Mouse (Mus musculus) thymus, postnatal 0 days (tissue): Measurements from ENCODE around the gene Olfr462. TPM values are rescaled to one million over a fixed set of nuclear protein-coding genes. Genes with fewer than 3 reads are reported as not detected.

Source experiments
- DNase-seq: peaks from one replicate; pipeline ENCODE4 v3.0.0-alpha.2; 2015; ENCODE audit warnings: low spot score
- polyA plus RNA-seq: library from polyadenylated mRNA; unstranded; fragments of >200 nt; fragmentation: Nextera tagmentation; extraction: Ambion mirVana; gene quantifications from 2 replicates; pipeline ENCODE4 v1.2.1, GENCODE M21; 2015

Gene Olfr462
- polyA plus RNA-seq, 1 experiment from 2014 or later = not detected

DNA sequence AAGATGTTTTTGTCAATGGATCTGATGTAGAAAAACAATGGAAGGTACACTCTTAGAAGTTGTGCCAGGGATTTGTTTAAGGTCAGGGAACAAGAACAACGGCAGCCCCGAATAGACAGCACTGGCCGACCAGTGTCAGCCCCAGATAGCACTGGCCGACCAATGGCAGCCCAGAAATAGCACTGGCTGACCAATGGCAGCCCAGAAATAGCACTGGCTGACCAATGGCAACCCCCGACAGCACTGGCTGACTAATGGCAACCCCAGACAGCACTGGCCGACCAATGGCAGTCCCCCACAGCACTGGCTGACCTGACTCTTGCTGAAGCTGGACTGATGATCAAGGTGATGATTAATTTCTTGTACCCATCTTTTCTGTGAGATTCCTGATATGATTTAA lies 44.2 kb downstream of the Olfr462 start:
- no peak for DNase-seq

DNA sequence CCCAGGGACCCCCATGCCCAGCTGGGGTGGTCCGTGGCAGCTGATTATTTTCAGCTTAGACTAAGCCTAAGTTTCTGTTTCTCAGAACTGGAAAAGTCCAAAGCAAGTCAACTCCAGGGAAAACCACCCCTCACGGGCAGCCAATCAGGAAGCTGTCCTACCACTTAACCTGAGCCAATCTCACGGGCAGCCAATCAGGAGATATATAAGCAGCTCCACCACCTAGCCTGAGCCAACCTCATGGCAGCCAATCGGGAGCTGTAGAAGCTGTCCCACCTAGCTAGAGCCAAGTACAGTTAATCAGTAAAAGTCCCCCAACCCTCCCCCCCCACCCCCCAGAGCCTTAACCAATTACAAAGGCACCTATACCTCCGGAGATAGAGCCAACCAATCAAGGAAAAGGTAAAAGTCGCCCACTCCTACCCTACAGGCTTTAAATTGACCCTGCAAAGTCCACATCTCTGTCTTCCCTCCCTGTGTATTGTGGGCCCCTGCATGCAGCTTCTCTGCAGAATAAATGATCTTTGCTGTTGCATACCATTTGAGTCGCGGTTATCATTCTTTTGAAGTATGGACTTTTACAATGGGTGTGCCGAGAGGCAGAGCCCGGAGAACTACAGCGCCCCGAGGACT lies 45.0 kb downstream of the Olfr462 start:
- no peak for DNase-seq

DNA sequence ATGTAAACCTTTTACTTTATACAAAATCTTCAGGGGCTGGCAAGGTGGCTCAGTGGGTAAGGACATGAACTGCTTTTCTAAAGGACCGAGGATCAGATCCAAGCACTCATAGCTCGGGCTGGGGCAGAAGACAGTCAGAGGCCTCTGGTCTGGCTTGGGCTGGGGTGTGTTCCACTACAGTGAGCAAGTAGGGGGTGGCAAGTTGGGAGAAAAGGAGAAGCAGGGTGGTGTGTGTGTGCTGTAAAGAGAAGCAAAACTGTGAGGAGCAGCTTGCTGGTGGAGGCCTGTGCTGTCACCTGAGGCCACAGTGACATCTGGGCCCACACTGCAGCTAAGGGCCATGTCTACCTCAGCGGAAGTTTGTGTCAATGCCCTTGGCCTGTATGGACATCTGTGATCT lies 50.6 kb downstream of the Olfr462 start:
- no peak for DNase-seq

DNA sequence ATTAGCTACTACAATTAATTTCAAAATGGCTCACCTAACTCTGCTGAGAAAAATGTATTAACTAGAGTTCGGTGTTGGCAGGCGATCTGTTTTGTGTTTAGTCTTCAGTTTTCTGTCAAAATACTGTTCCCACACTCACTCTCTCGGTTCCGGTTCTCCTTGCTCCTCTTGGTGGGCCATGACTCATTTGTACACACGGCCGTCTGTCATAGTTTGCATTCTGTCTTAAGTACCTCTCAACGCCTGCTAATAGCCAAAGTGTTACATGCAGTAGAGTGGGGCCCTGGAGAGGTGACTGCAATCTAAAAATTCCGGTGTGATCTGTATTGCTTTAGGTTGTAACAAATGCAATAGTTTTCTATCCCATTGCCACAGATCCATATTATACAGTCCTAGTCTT lies 51.4 kb downstream of the Olfr462 start:
- no peak for DNase-seq

Other genes starting within 250 kb of the Olfr462 start
- 5.2 and 6.8 TPM in 2 replicates for gene Rnf43, start 229.5 kb downstream of the Olfr462 start, polyA plus RNA-seq
- 425 and 454 TPM in 2 replicates for gene Supt4a, start 154.7 kb downstream of the Olfr462 start, polyA plus RNA-seq
- gene Tspoap1, start 131.7 kb downstream of the Olfr462 start, polyA plus RNA-seq = 2.6 and 4.0 TPM in 2 replicates
- gene Mpo, start 98.7 kb downstream of the Olfr462 start, polyA plus RNA-seq = 5.0 and 6.2 TPM in 2 replicates
- gene Lpo, start 64.0 kb downstream of the Olfr462 start, polyA plus RNA-seq = 6.4 and 8.4 TPM in 2 replicates
- 4.9 and 6.7 TPM in 2 replicates for gene Mks1, start 39.1 kb downstream of the Olfr462 start, polyA plus RNA-seq
- 0.22 and 0.64 TPM in 2 replicates for gene Epx, start 16.7 kb downstream of the Olfr462 start, polyA plus RNA-seq
- not detected in 2 replicates for gene Olfr463, start 5.1 kb upstream of the Olfr462 start, polyA plus RNA-seq
- gene Olfr464, start 28.7 kb upstream of the Olfr462 start, polyA plus RNA-seq = 0.13 TPM in 1 of 2 replicates, not detected in the other
- 23.1 and 26.6 TPM in 2 replicates for gene Dynll2, start 95.3 kb upstream of the Olfr462 start, polyA plus RNA-seq
- gene Srsf1, start 155.1 kb upstream of the Olfr462 start, polyA plus RNA-seq = 308 and 311 TPM in 2 replicates
- gene Vezf1, start 176.0 kb upstream of the Olfr462 start, polyA plus RNA-seq = 32.8 and 33.1 TPM in 2 replicates
- gene Cuedc1, start 205.8 kb upstream of the Olfr462 start, polyA plus RNA-seq = 10.7 and 11.4 TPM in 2 replicates